Mouse (Mus musculus) gastrocnemius, adult 2 months (tissue): ENCODE results near the gene Gm10972. TPM values are rescaled to one million over a fixed set of nuclear protein-coding genes. Genes with fewer than 3 reads are reported as not detected.
A peak's percentile ranks its signal among the peaks of the same experiment; 100 is the strongest.
"Not testable (repeated sequence)": the region's sequence is repeated elsewhere in the genome, so short reads cannot be mapped to it uniquely, and the experiment has no call there.

ENCODE experiments used
- DNase-seq: peaks from one replicate; pipeline ENCODE4 v3.0.0; 2022
- H3K27ac ChIP-seq: fragments of 200-600 bp; 2 replicates; pipeline ENCODE4 v1.8.1; 2022; ENCODE audit warnings: mild to moderate bottlenecking
- H3K4me3 ChIP-seq: fragments of 200-600 bp; 2 replicates; pipeline ENCODE4 v1.8.1; 2022; ENCODE audit warnings: mild to moderate bottlenecking, moderate library complexity
- CTCF ChIP-seq: fragments of 200-600 bp; IDR thresholded peaks from 2 replicates; pipeline ENCODE4 v1.8.1; 2022; ENCODE audit warnings: antibody characterized with exemption, mild to moderate bottlenecking, moderate library complexity
- intact Hi-C: fragments of 180-260 bp; cut with DNase I; formaldehyde crosslinking; loops from one replicate; pipeline ENCODE4 v1.15.1; 2025
- long read RNA-seq, 2 experiments: library from polyadenylated mRNA; stranded (forward); transcript quantifications; one replicate each; pipeline ENCODE4 v2.0.0; 2021
- total RNA-seq, 2 experiments: library from RNA; stranded (reverse); gene quantifications; 2 replicates each; pipeline ENCODE4 v1.2.3; 2021

Gene Gm10972
- total RNA-seq = not detected
- long read RNA-seq, experiment 1 = 0 reads
- long read RNA-seq, experiment 2 = 0 reads

GRCm38 (mm10) chr3:94642495-94643162 is at the start of gene Gm10972:
Gm10972 (plus strand) TSS chr3:94643112.
- not testable (repeated sequence) for H3K4me3 ChIP-seq, H3K27ac ChIP-seq, DNase-seq
- intact Hi-C loops = loop anchor here (10.0 kb wide), 1 partner anchor 92 kb away; no protein-coding TSS in a partner anchor

DNA sequence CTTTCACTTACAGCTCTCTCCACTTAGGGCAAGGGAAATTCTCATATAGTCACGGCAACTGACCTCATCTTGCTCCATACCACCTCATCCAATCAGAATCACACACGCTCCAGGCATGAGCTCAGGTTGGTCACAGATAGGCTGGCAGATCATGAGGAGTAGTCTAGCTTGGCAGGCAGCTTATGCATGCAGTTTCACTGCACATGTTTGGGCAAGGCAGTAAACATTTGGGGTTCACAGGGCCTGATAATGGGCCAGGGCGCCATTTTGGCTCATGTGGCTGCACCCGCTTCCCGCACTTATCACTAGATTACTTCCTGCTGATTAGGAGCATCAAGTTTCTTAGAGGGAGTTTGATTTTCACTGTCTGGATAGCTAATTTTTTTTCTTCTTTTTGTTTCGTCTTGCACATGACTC is 47.0 kb upstream of the Gm10972 start:
- DNase-seq = no peak
- Histone ChIP-seq H3K4me3 (no peak overlapping the region), H3K27ac (no peak overlapping the region)
- no peak for TF ChIP-seq CTCF
- intact Hi-C loops = no loop called here

GRCm38 (mm10) chr3:94597224-94597779 is 45.6 kb upstream of the Gm10972 start:
- H3K4me3 ChIP-seq = no peak overlapping the region
- TF ChIP-seq CTCF = no peak
- no peak overlapping the region for H3K27ac ChIP-seq
- intact Hi-C loops = no loop called here
- no peak for DNase-seq

DNA sequence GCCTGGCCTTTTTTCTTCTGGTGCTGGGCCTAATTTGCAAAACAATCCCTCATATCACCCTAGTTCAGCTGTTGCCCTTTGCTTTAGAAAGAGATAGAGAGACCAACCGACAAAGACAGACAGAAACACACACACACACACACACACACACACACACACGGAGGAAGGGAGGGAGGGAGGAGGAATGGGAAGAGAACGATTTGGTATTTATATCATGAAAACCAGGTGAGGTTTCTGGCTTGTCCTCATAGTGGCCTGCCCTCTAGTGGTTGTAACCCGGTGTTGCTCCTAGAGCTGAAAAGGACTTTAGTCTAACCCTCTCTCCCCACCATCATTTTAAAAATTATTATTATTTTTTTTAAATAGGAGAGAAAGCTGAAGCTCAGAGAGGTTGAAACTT is 41.0 kb upstream of the Gm10972 start:
- peak; percentile 65 for DNase-seq
- intact Hi-C loops = loop anchor here (1.0 to 2.0 kb wide), 2 partner anchors 146 to 235 kb away; no protein-coding TSS in a partner anchor
- peak; percentile 86 for TF ChIP-seq CTCF

DNA sequence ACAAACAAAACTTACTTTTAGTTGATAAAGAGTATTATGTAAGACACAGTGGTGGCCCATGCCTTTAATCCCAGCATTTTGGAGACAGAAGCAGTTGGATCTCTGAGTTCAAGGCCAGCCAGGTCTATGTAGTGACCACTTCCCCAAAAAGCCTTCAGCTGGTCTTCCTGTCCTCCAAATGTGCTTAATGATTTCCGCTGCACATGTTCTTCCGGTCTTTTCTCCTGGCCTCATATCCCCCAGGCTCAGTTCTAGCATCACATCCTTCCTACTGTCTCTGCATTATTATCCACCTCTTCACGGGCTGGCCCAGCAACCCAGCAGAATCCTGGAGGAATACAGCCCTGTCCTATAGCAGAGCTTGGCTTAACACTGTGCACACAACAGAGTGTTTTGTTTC is 33.3 kb upstream of the Gm10972 start:
- Histone ChIP-seq H3K4me3 (no peak overlapping the region), H3K27ac (peak overlapping the region; percentile 61; the same call in 1 of the 2 replicates)
- no peak for DNase-seq
- intact Hi-C loops = no loop called here
- no peak for TF ChIP-seq CTCF

More for the DNA sequence above, 41.0 kb upstream of the Gm10972 start:
- Histone ChIP-seq H3K4me3 (no peak overlapping the region), H3K27ac (no peak overlapping the region)

DNA sequence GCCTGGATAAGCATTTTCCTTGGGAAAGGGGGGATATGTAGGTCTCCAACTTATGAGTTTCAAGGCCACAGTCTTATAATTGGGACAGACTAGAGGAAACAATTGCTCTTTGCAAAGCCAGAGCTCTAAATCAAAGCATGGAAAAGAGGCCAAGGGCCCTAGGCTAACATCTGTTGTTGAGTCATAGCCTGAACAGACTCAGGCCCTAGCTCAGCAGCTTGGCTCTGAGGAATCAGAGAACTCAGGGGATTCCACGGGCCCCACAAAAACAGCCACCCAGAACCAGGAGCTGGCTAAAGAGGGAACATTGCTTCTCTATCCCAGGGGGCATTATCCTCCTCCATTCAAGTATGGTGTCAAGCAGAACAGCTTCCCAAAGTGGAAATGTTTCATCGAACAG is 32.3 kb upstream of the Gm10972 start:
- DNase-seq = peak; percentile 62
- intact Hi-C loops = no loop called here
- no peak for TF ChIP-seq CTCF
- Histone ChIP-seq H3K4me3 (no peak overlapping the region), H3K27ac (peak overlapping the region; percentile 65)

GRCm38 (mm10) chr3:94611343-94611742 is 31.6 kb upstream of the Gm10972 start:
- no peak overlapping the region for H3K4me3 ChIP-seq
- peak; percentile 30 for DNase-seq
- peak overlapping the region; percentile 65 for H3K27ac ChIP-seq
- intact Hi-C loops = no loop called here
- TF ChIP-seq CTCF = no peak

GRCm38 (mm10) chr3:94611834-94612233 is 31.1 kb upstream of the Gm10972 start:
- H3K4me3 ChIP-seq = no peak overlapping the region
- no peak for TF ChIP-seq CTCF
- intact Hi-C loops = no loop called here
- peak; percentile 19 for DNase-seq
- peak overlapping the region; percentile 65 for H3K27ac ChIP-seq

DNA sequence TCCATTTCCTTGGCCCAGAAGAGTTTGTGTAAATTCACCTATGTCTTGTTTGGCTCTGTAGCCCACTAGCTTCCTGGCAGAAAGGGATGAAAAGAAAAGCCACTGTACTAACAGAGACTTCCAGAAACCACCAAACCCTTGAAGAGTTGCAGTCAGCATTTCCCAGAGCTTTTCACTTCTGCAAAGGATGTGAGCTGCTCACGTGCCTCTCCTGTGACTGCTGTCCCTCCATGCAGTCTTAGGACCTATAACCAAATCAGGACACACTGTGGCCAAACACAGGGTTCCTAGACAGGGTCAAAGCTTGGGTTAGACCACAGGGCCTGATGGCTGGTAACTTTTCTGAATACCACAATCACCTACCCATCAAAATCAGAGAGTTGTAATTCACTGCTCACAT is 30.6 kb upstream of the Gm10972 start:
- intact Hi-C loops = no loop called here
- Histone ChIP-seq H3K4me3 (no peak overlapping the region), H3K27ac (peak overlapping the region; percentile 65)
- no peak for TF ChIP-seq CTCF
- peak; percentile 26 for DNase-seq

DNA sequence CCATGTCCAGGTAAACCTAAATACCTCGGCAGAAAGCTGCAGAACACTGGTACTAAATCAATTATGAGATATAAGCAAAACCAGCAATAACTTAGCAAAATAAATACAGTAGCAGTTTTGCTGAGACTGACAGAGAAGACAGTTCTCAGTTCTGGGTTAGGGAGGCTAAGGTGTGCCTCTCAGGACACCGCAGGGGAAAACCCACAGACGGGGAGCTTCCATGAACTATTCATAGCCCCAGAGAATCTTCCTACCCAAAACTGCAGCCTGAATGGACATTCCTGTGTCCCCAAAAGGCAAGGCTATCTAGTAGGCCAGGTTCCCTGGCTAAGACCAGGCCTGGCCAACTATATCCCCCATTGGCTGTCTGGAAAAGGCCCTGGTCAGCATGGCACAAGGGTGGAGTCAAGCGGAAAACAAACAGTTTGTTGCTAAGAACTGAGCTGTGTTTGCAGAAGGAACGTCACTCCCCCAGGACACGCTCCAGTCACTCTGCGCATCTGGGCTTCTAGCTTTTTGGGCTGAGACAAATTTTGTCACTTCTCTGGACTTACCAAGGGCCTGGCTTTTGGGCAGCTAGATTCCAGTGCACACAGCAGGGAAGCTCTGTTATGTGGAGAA is 29.5 kb upstream of the Gm10972 start:
- TF ChIP-seq CTCF = no peak
- intact Hi-C loops = no loop called here
- Histone ChIP-seq H3K27ac (peak overlapping the region; percentile 57), H3K4me3 (no peak overlapping the region)
- DNase-seq = peak; percentile 61

DNA sequence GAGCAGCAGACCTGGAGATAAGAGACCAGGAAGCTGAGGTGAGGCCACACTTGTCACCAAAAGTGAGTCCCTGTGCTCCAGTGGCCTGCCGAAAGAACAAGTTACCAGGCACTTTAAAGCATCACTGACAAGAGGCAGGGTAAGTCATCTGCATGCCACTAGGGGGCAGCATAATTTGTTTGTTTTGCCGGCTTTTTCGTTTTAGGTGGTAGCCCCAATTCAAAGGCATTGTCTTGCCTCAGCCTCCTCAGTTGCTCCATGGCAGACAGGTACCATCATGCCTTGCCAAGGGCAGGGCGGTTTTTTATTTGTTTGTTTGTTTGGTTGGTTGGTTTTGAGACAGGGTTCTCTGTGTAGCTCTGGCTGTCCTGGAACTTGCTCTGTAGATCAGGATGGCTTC is 26.2 kb upstream of the Gm10972 start:
- peak; percentile 39 for DNase-seq
- peak; percentile 81 for TF ChIP-seq CTCF
- intact Hi-C loops = loop anchor here (5.0 kb wide), 2 partner anchors 231 to 286 kb away; no protein-coding TSS in a partner anchor

GRCm38 (mm10) chr3:94621740-94622507 is 21.0 kb upstream of the Gm10972 start:
- intact Hi-C loops = no loop called here
- peak; percentile 29 for DNase-seq
- H3K4me3 ChIP-seq = no peak overlapping the region
- H3K27ac ChIP-seq = peak overlapping the region; percentile 53
- no peak for TF ChIP-seq CTCF

More for the DNA sequence above, 26.2 kb upstream of the Gm10972 start:
- Histone ChIP-seq H3K27ac (no peak overlapping the region), H3K4me3 (no peak overlapping the region)
